Mouse (Mus musculus) limb, embryonic 11.5 days (tissue): ENCODE results near the gene Ube2e2. TPM values are rescaled to one million over a fixed set of nuclear protein-coding genes. Genes with fewer than 3 reads are reported as not detected.

Experiments used
- ATAC-seq: fragments of 200-750 bp; cut with Nextera tagmentation; 2 replicates; pipeline ENCODE4 v1.8.0; 2017; ENCODE audit warnings: low read depth; ENCODE audit not compliant: insufficient number of reproducible peaks, low FRiP score, low TSS enrichment
- DNase-seq: peaks from one replicate; pipeline ENCODE4 v3.0.0-alpha.2; 2015; ENCODE audit warnings: low spot score
- H3K27ac ChIP-seq: fragments of 300-500 bp; sonication (generic); replicated peaks from 2 replicates; pipeline ENCODE4 v1.5.1; 2014; ENCODE audit warnings: low read depth, mild to moderate bottlenecking, low read length
- H3K27me3 ChIP-seq: fragments of 300-500 bp; sonication (generic); 2 replicates; pipeline ENCODE4 v1.6.1; 2014; ENCODE audit warnings: mild to moderate bottlenecking, low read length, mixed read lengths; ENCODE audit not compliant: control insufficient read depth, insufficient read depth
- H3K36me3 ChIP-seq: fragments of 300-500 bp; sonication (generic); 2 replicates; pipeline ENCODE4 v1.6.1; 2014; ENCODE audit warnings: mild to moderate bottlenecking, low read length, moderate library complexity, mixed read lengths; ENCODE audit not compliant: control insufficient read depth, insufficient read depth
- H3K4me1 ChIP-seq: fragments of 300-500 bp; sonication (generic); 2 replicates; pipeline ENCODE4 v1.6.1; 2014; ENCODE audit warnings: low read length, mixed read lengths; ENCODE audit not compliant: control insufficient read depth, insufficient read depth
- H3K4me2 ChIP-seq: fragments of 300-500 bp; sonication (generic); 2 replicates; pipeline ENCODE4 v1.6.1; 2014; ENCODE audit warnings: low read depth, mild to moderate bottlenecking, moderate library complexity; ENCODE audit not compliant: severe bottlenecking
- H3K4me3 ChIP-seq: fragments of 300-500 bp; sonication (generic); 2 replicates; pipeline ENCODE4 v1.5.1; 2014; ENCODE audit warnings: low read depth, low read length
- H3K9ac ChIP-seq: fragments of 300-500 bp; sonication (generic); 2 replicates; pipeline ENCODE4 v1.6.1; 2014; ENCODE audit warnings: mild to moderate bottlenecking, low read length
- H3K9me3 ChIP-seq: fragments of 300-500 bp; sonication (generic); 2 replicates; pipeline ENCODE4 v1.6.1; 2016; ENCODE audit warnings: low read length; ENCODE audit not compliant: control insufficient read depth
- WGBS: fragments of 180-500 bp; shearing (Covaris S2); extraction: QIAGEN DNeasy Blood & Tissue Kit; methylation state at CpG from one replicate; pipeline ENCODE4 v1.1.7; 2014; 5-methylcytosine and 5-hydroxymethylcytosine counted together
- polyA plus RNA-seq: library from polyadenylated mRNA; unstranded; fragments of >200 nt; fragmentation: Nextera tagmentation; extraction: Ambion mirVana; gene quantifications from 2 replicates; pipeline ENCODE4 v1.2.1, GENCODE M21; 2014

Gene Ube2e2
- polyA plus RNA-seq, 1 experiment from 2014 or later, result 41.9 TPM

GRCm38 (mm10) chr14:18826753-18827152 lies 67.3 kb downstream of the Ube2e2 start:
- H3K4me2 ChIP-seq, result no peak overlapping the region
- H3K4me1 ChIP-seq, result no peaks in the 10 kb centered on the region
- no peaks in the 10 kb centered on the region for H3K36me3 ChIP-seq
- no peak overlapping the region for H3K4me3 ChIP-seq
- no peak overlapping the region for H3K9ac ChIP-seq
- no peaks in the 10 kb centered on the region for H3K9me3 ChIP-seq
- ATAC-seq (no peak), DNase-seq (no peak)
- no peaks in the 10 kb centered on the region for H3K27me3 ChIP-seq
- no peak overlapping the region for H3K27ac ChIP-seq

GRCm38 (mm10) chr14:18820713-18821112 lies 73.4 kb downstream of the Ube2e2 start:
- no peaks in the 10 kb centered on the region for H3K27me3 ChIP-seq
- no peaks in the 10 kb centered on the region for H3K9me3 ChIP-seq
- no peak overlapping the region for H3K4me3 ChIP-seq
- no peaks in the 10 kb centered on the region for H3K36me3 ChIP-seq
- WGBS, result 84% methylated on average over 6 of the region's 6 CpGs
- no peak overlapping the region for H3K27ac ChIP-seq
- ATAC-seq (no peak), DNase-seq (no peak)
- no peaks in the 10 kb centered on the region for H3K4me1 ChIP-seq
- no peak overlapping the region for H3K4me2 ChIP-seq
- no peak overlapping the region for H3K9ac ChIP-seq

GRCm38 (mm10) chr14:18796857-18797256 lies 97.2 kb downstream of the Ube2e2 start:
- no peak overlapping the region for H3K9ac ChIP-seq
- H3K27ac ChIP-seq, result no peak overlapping the region
- ATAC-seq (no peak), DNase-seq (no peak)
- no peak overlapping the region for H3K4me3 ChIP-seq
- no peaks in the 10 kb centered on the region for H3K27me3 ChIP-seq
- no peak overlapping the region for H3K4me2 ChIP-seq
- no peaks in the 10 kb centered on the region for H3K4me1 ChIP-seq
- H3K9me3 ChIP-seq, result no peaks in the 10 kb centered on the region
- no peaks in the 10 kb centered on the region for H3K36me3 ChIP-seq

- ATAC-seq (no peak), DNase-seq (no peak)
- H3K27ac ChIP-seq, result no peak overlapping the region
- no peaks in the 10 kb centered on the region for H3K36me3 ChIP-seq
- no peaks in the 10 kb centered on the region for H3K4me1 ChIP-seq
- H3K9me3 ChIP-seq, result no peaks in the 10 kb centered on the region; the same call in 1 of the 2 replicates
- H3K4me2 ChIP-seq, result no peak overlapping the region
- 69% methylated on average over 2 of the region's 2 CpGs for WGBS
- H3K9ac ChIP-seq, result no peak overlapping the region
- H3K4me3 ChIP-seq, result no peak overlapping the region
- H3K27me3 ChIP-seq, result no peaks in the 10 kb centered on the region
Measured at GRCm38 (mm10) chr14:18795787-18796186, 98.3 kb downstream of the Ube2e2 start.

GRCm38 (mm10) chr14:18778993-18779675 lies 114.9 kb downstream of the Ube2e2 start:
- no peak overlapping the region for H3K4me3 ChIP-seq
- H3K36me3 ChIP-seq, result no peaks in the 10 kb centered on the region
- no peaks in the 10 kb centered on the region for H3K27me3 ChIP-seq
- ATAC-seq (no peak), DNase-seq (no peak)
- H3K9me3 ChIP-seq, result no peaks in the 10 kb centered on the region
- H3K27ac ChIP-seq, result no peak overlapping the region
- H3K9ac ChIP-seq, result no peak overlapping the region
- H3K4me2 ChIP-seq, result no peak overlapping the region
- WGBS, result 79% methylated on average over 3 of the region's 3 CpGs
- no peaks in the 10 kb centered on the region for H3K4me1 ChIP-seq

GRCm38 (mm10) chr14:18778241-18778640 lies 115.8 kb downstream of the Ube2e2 start:
- Histone ChIP-seq H3K9ac (no peak overlapping the region), H3K4me2 (no peak overlapping the region), H3K27me3 (no peaks in the 10 kb centered on the region)

GRCm38 (mm10) chr14:18776132-18776531 lies 117.9 kb downstream of the Ube2e2 start:
- ATAC-seq (no peak), DNase-seq (no peak)
- no peaks in the 10 kb centered on the region for H3K36me3 ChIP-seq
- no peak overlapping the region for H3K9ac ChIP-seq
- H3K4me1 ChIP-seq, result no peaks in the 10 kb centered on the region
- no peak overlapping the region for H3K4me3 ChIP-seq
- H3K9me3 ChIP-seq, result no peaks in the 10 kb centered on the region
- no peak overlapping the region for H3K4me2 ChIP-seq
- no peak overlapping the region for H3K27ac ChIP-seq
- H3K27me3 ChIP-seq, result no peaks in the 10 kb centered on the region
- WGBS, result 92% methylated on average over 2 of the region's 2 CpGs

More at GRCm38 (mm10) chr14:18778241-18778640, 115.8 kb downstream of the Ube2e2 start:
- Histone ChIP-seq H3K27ac (no peak overlapping the region), H3K4me1 (no peaks in the 10 kb centered on the region), H3K4me3 (no peak overlapping the region), H3K36me3 (no peaks in the 10 kb centered on the region), H3K9me3 (no peaks in the 10 kb centered on the region)
- no peak for ATAC-seq
- no peak for DNase-seq
- 91% methylated on average over 5 of the region's 5 CpGs for WGBS

GRCm38 (mm10) chr14:18773724-18774123 lies 120.3 kb downstream of the Ube2e2 start:
- ATAC-seq (no peak), DNase-seq (no peak)
- Histone ChIP-seq H3K36me3 (no peaks in the 10 kb centered on the region), H3K9me3 (no peaks in the 10 kb centered on the region), H3K4me2 (no peak overlapping the region), H3K4me1 (no peaks in the 10 kb centered on the region), H3K9ac (no peak overlapping the region), H3K27me3 (no peaks in the 10 kb centered on the region), H3K27ac (no peak overlapping the region), H3K4me3 (no peak overlapping the region)
- 43% methylated on average over 2 of the region's 2 CpGs for WGBS
